Mouse (Mus musculus) induced T-regulatory cell, adult 2 months (primary cell): ENCODE data around the gene Nono.
A peak's percentile ranks its signal among the peaks of the same experiment; 100 is the strongest.

Source experiments
- DNase-seq: peaks from one replicate; pipeline ENCODE4 v3.0.0-alpha.2; 2012; ENCODE audit warnings: low read depth

Gene Nono

GRCm38 (mm10) chrX:101429142-101429949 is at the start of gene Nono:
Gene Nono, plus strand, starts transcription at chrX:101429318.
- DNase-seq = peak; percentile 96

- DNase-seq = no peak
These were observed 49.4 kb upstream of the Nono start for GRCm38 (mm10) chrX:101379744-101380143.

- DNase-seq = no peak
These were observed 45.7 kb upstream of the Nono start for GRCm38 (mm10) chrX:101383455-101383854.

GRCm38 (mm10) chrX:101384439-101385137 is 44.5 kb upstream of the Nono start:
- DNase-seq = peak; percentile 16

GRCm38 (mm10) chrX:101386222-101386621 is 42.9 kb upstream of the Nono start:
- DNase-seq = no peak

- DNase-seq = no peak
These were observed 40.1 kb upstream of the Nono start for GRCm38 (mm10) chrX:101388866-101389537.

GRCm38 (mm10) chrX:101394341-101394740 is 34.8 kb upstream of the Nono start:
- no peak for DNase-seq

GRCm38 (mm10) chrX:101396459-101396858 is 32.7 kb upstream of the Nono start:
- no peak for DNase-seq

GRCm38 (mm10) chrX:101418946-101419724 is 10.0 kb upstream of the Nono start:
- DNase-seq = peak; percentile 48

- DNase-seq = peak; percentile 85
These were observed 9.1 kb upstream of the Nono start for GRCm38 (mm10) chrX:101419725-101420699.

GRCm38 (mm10) chrX:101420700-101421095 is 8.4 kb upstream of the Nono start, which contains the start of gene Zmym3:
Gene Zmym3, minus strand, starts transcription at chrX:101420849.
- no peak for DNase-seq

- no peak for DNase-seq
These were observed 5.7 kb upstream of the Nono start for GRCm38 (mm10) chrX:101423462-101423861.

GRCm38 (mm10) chrX:101427774-101428173 is 1.3 kb upstream of the Nono start:
- DNase-seq = peak; percentile 68

- no peak for DNase-seq
These were observed 355 bp upstream of the Nono start for GRCm38 (mm10) chrX:101428785-101429141.

- no peak for DNase-seq
These were observed 858 bp downstream of the Nono start for GRCm38 (mm10) chrX:101429976-101430375.

- DNase-seq = no peak
These were observed 19.9 kb downstream of the Nono start, which contains the start of gene Itgb1bp2 for GRCm38 (mm10) chrX:101448886-101449475. Gene Itgb1bp2, plus strand, starts transcription at chrX:101449088.

GRCm38 (mm10) chrX:101451147-101451546 is 22.0 kb downstream of the Nono start:
- DNase-seq = no peak

- DNase-seq = no peak
These were observed 22.5 kb downstream of the Nono start for GRCm38 (mm10) chrX:101451591-101451990.

- DNase-seq = no peak
These were observed 43.1 kb downstream of the Nono start for GRCm38 (mm10) chrX:101472202-101472601.
